Comparison of ENCODE assay signal across 8 mouse cellular contexts in genomic region chr7:101503351-101503750, GRCm38 (mm10).
DNase-seq lines count a peak whose midpoint lies in the region; ATAC-seq and TF ChIP-seq lines count a peak whose summit lies in the region.

No protein-coding gene starts in this region.

- peaks cover 16% of the 10 kb centered on the region for H3K27me3 ChIP-seq in kidney, embryonic 16.5 days (ENCODE audit: insufficient read depth, low read length)

- no peaks in the 10 kb centered on the region for H3K9me3 ChIP-seq in kidney, embryonic 16.5 days (ENCODE audit: low read length)

- intact Hi-C loops in gastrocnemius, adult 2 months (cut with DNase I): loop anchor here (1.0 kb wide), 1 partner anchor 53 kb away; no protein-coding TSS in a partner anchor

- DNase-seq in cerebellum, adult 11 months: peak; percentile 11
- DNase-seq in cerebellum, adult 11-12 months: no peak
- DNase-seq in CD4-positive, CD25-positive, alpha-beta regulatory T cell, adult 2 months (ENCODE audit: low read depth, low spot score): peak; percentile 83
- DNase-seq in c-Kit-positive CD71-negative TER-119-negative erythroid progenitor cells, embryonic 14.5 days (ENCODE audit: low read depth): peak; percentile 63
- DNase-seq in gastrocnemius, adult 2 months: peak; percentile 73
- peak; percentile 33 to 59 for DNase-seq in spleen, postnatal 14 days (ENCODE audit: low spot score in 2 of 2)

- H3K4me2 ChIP-seq in kidney, embryonic 16.5 days (replicated peaks; ENCODE audit: low read depth, low read length): no peak overlapping the region

- no peak overlapping the region for H3K9ac ChIP-seq in kidney, embryonic 16.5 days (replicated peaks; ENCODE audit: low read length)

- no peaks in the 10 kb centered on the region for H3K36me3 ChIP-seq in kidney, embryonic 16.5 days (ENCODE audit: insufficient read depth, low read length)

- peak; percentile 96 for TF ChIP-seq CTCF in gastrocnemius, adult 2 months (IDR thresholded peaks at IDR 0.05)

- 24% methylated on average over 8 of the region's 8 CpGs for WGBS in kidney, embryonic 16.5 days

- no peak overlapping the region for H3K27ac ChIP-seq in gastrocnemius, adult 2 months
- no peak overlapping the region for H3K27ac ChIP-seq in kidney, embryonic 16.5 days (ENCODE audit: low read length)

- peaks cover 9% of the 10 kb centered on the region; the same call in 1 of the 2 replicates for H3K4me1 ChIP-seq in kidney, embryonic 16.5 days (ENCODE audit: insufficient read depth, low read length)

- H3K4me3 ChIP-seq in gastrocnemius, adult 2 months: no peak overlapping the region
- no peak overlapping the region for H3K4me3 ChIP-seq in kidney, embryonic 16.5 days (ENCODE audit: low read length)

- peak; percentile 20; the same call in 1 of the 2 replicates for ATAC-seq in kidney, embryonic 16.5 days (ENCODE audit: low FRiP score, low TSS enrichment)
- ATAC-seq in megakaryocyte progenitor cell, adult 5-6 weeks (replicated peaks; ENCODE audit: poor library complexity): peak; percentile 64
